Mouse (Mus musculus) limb, embryonic 12.5 days (tissue): ENCODE data around the gene Ehd4. TPM values are rescaled to one million over a fixed set of nuclear protein-coding genes. Genes with fewer than 3 reads are reported as not detected.

Source experiments
- ATAC-seq: fragments of 200-750 bp; cut with Nextera tagmentation; 2 replicates; pipeline ENCODE4 v1.8.0; 2017; ENCODE audit warnings: low read depth, moderate TSS enrichment; ENCODE audit not compliant: insufficient number of reproducible peaks, insufficient read depth, low FRiP score, low TSS enrichment
- H3K27ac ChIP-seq: fragments of 300-500 bp; sonication (generic); 2 replicates; pipeline ENCODE4 v1.5.1; 2016; ENCODE audit warnings: mild to moderate bottlenecking, moderate library complexity
- H3K27me3 ChIP-seq: fragments of 300-500 bp; sonication (generic); 2 replicates; pipeline ENCODE4 v1.6.1; 2016; ENCODE audit warnings: mild to moderate bottlenecking, moderate library complexity
- H3K36me3 ChIP-seq: fragments of 300-500 bp; sonication (generic); 2 replicates; pipeline ENCODE4 v1.6.1; 2016; ENCODE audit warnings: mild to moderate bottlenecking, moderate library complexity
- H3K4me1 ChIP-seq: fragments of 300-500 bp; sonication (generic); replicated peaks from 2 replicates; pipeline ENCODE4 v1.6.1; 2016
- H3K4me2 ChIP-seq: fragments of 300-500 bp; sonication (generic); 2 replicates; pipeline ENCODE4 v1.6.1; 2016; ENCODE audit warnings: mild to moderate bottlenecking, moderate library complexity
- H3K4me3 ChIP-seq: fragments of 300-500 bp; sonication (generic); replicated peaks from 2 replicates; pipeline ENCODE4 v1.5.1; 2016; ENCODE audit warnings: mild to moderate bottlenecking
- H3K9ac ChIP-seq: fragments of 300-500 bp; sonication (generic); replicated peaks from 2 replicates; pipeline ENCODE4 v1.6.1; 2016; ENCODE audit warnings: mild to moderate bottlenecking, moderate library complexity
- H3K9me3 ChIP-seq: fragments of 300-500 bp; sonication (generic); 2 replicates; pipeline ENCODE4 v1.6.1; 2016; ENCODE audit warnings: mild to moderate bottlenecking, moderate library complexity
- WGBS: fragments of 180-500 bp; shearing (Covaris S2); methylation state at CpG from one replicate; pipeline ENCODE4 v1.1.7; 2016; 5-methylcytosine and 5-hydroxymethylcytosine counted together
- polyA plus RNA-seq: library from polyadenylated mRNA; unstranded; fragments of >200 nt; fragmentation: Nextera tagmentation; extraction: Ambion mirVana; gene quantifications from 2 replicates; pipeline ENCODE4 v1.2.1, GENCODE M21; 2016

The Ehd4 gene
- polyA plus RNA-seq, 1 experiment from 2014 or later = 28.2 TPM

DNA sequence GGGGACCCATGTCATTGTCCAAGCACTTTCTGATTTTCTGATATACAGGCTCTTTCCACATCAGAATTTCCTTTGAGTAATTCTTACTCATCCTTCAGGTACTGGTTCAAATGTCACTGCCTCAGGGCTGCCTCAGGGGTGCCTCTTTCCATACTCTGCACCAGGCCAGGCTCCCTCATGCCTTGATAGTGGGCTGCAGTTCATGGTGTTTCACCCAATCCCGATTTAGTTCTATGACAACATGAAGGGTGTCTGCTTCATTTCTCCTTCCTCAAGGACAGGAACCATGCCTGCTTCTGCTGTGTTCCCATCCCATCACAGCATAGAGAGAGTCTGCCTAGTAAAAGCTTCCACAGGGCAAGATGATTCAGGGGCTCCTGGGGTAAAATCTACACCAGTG lies 27.5 kb downstream of the Ehd4 start:
- Histone ChIP-seq H3K9me3 (no peaks in the 10 kb centered on the region), H3K27ac (no peak overlapping the region), H3K27me3 (no peaks in the 10 kb centered on the region), H3K4me2 (no peak overlapping the region), H3K4me1 (peaks cover 28% of the 10 kb centered on the region), H3K4me3 (no peak overlapping the region), H3K9ac (no peak overlapping the region), H3K36me3 (no peaks in the 10 kb centered on the region)
- 89% methylated on average over 1 of the region's 1 CpGs for WGBS
- ATAC-seq = no peak

DNA sequence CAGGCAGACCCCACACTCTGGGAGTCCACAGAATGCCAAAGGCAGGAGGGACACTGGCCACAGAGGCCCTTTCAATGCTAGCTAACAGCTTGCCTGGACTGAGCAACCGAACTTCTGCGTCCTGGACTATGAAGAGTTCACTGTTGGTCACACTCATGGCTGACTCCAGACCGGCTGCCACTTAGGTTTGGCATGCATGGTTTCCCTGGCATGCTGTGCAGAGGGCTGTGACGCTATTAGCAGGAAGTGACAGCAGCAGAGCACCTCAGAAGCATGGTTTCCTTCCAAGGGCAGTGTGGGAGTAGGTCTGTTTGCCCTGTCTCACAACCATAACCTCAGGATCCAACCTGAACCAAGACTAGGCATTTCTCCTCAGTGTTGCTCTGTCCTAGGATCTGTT lies 28.0 kb downstream of the Ehd4 start:
- no peaks in the 10 kb centered on the region for H3K36me3 ChIP-seq
- H3K27me3 ChIP-seq = no peaks in the 10 kb centered on the region
- peak overlapping the region; percentile 12; the same call in 1 of the 2 replicates for H3K27ac ChIP-seq
- no peak overlapping the region for H3K4me2 ChIP-seq
- H3K4me1 ChIP-seq = peaks cover 28% of the 10 kb centered on the region
- no peak overlapping the region for H3K9ac ChIP-seq
- no peaks in the 10 kb centered on the region for H3K9me3 ChIP-seq
- WGBS = 88% methylated on average over 4 of the region's 4 CpGs
- no peak overlapping the region for H3K4me3 ChIP-seq
- no peak for ATAC-seq

DNA sequence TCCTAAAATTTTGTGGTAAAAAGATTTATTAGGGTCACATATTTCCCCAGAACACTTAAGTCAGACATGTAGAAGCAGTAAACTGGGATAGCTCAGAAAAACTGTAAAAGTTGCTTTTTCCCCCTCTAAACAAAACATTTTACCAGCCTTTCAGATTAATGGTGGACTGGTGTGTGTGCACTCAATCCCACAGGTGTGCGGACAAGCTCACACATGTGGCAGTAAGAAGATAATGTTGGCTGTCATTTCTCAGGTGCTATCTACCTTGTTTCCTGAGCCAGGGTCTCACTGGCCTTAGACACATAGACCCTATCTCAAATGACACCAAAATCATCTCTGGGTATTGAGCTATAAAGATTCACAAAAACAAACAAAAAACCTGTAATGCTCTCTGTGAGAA lies 28.9 kb downstream of the Ehd4 start:
- H3K36me3 ChIP-seq = no peaks in the 10 kb centered on the region
- H3K9ac ChIP-seq = no peak overlapping the region
- no peaks in the 10 kb centered on the region for H3K9me3 ChIP-seq
- no peaks in the 10 kb centered on the region for H3K27me3 ChIP-seq
- H3K4me2 ChIP-seq = no peak overlapping the region
- peaks cover 28% of the 10 kb centered on the region for H3K4me1 ChIP-seq
- ATAC-seq = no peak
- H3K27ac ChIP-seq = no peak overlapping the region
- H3K4me3 ChIP-seq = no peak overlapping the region
- WGBS = 94% methylated on average over 1 of the region's 1 CpGs

DNA sequence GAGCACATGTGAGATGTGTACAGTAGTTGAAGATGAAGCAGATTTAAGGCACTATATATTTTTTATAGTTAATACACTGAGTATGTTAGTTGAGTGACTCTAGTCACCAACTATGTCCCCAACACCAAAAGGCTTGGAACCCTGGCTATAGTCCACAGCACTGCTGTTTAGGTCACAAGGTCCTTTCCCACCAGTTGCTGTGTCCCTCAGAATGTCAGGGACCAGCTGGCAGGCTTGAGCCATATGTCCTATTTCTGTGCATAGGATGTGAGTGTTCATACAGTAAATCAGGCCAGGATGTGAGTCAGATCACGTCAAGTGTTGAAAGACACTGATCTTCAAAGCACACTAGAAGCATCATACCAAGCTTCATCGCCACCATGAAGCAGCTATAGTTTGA lies 29.5 kb downstream of the Ehd4 start:
- ATAC-seq = no peak
- Histone ChIP-seq H3K4me1 (peaks cover 28% of the 10 kb centered on the region), H3K36me3 (no peaks in the 10 kb centered on the region), H3K27me3 (no peaks in the 10 kb centered on the region), H3K4me3 (no peak overlapping the region), H3K27ac (no peak overlapping the region), H3K4me2 (no peak overlapping the region), H3K9me3 (no peaks in the 10 kb centered on the region), H3K9ac (no peak overlapping the region)
- 88% methylated on average over 2 of the region's 2 CpGs for WGBS

DNA sequence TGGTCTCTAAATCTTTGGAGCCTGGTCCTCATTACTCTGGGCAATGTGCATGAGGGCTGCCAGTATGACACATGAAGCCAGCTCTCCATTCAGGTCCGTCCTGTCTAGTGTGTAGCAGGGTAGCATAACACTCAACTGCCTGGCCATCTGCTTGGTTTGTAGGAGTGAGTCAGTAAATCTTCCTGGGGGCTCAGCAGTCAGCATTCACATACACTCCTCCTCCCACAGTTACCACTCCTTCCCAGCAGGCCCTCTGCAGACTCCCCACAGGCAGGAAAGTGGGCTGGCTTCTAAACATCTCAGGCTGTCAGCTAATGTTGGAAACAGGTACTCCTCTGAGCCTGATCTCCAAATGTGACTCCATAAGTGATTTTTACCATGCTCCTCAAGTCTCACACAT lies 30.3 kb downstream of the Ehd4 start:
- ATAC-seq = peak; percentile 68; the same call in 1 of the 2 replicates
- peaks cover 28% of the 10 kb centered on the region for H3K4me1 ChIP-seq
- H3K36me3 ChIP-seq = no peaks in the 10 kb centered on the region
- no peak overlapping the region for H3K4me3 ChIP-seq
- no peak overlapping the region for H3K9ac ChIP-seq
- 6% methylated on average over 1 of the region's 1 CpGs for WGBS
- no peaks in the 10 kb centered on the region for H3K9me3 ChIP-seq
- 0 out of 2 replicates have a peak overlapping the region, but pooled peaks have one; percentile 19 for H3K27ac ChIP-seq
- no peaks in the 10 kb centered on the region for H3K27me3 ChIP-seq
- no peak overlapping the region for H3K4me2 ChIP-seq

DNA sequence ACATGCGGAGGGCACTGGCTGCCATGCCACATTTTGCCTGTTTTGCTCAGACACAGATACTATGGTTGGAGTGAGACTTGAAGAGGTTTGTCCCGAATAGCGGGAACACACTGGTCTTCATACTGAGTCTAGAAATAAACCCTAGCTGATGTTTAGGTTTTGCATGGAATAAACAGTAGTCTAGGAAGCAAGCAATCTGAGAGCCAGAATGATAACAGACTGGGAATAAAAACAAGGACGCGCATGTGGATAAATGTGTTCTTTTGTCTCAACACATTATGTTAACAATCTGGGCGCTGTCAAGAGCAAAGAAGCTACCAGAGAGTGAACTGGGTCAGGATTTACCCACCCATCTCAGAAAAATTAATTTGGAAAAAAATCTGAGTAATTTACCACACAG lies 31.4 kb downstream of the Ehd4 start:
- Histone ChIP-seq H3K36me3 (no peaks in the 10 kb centered on the region), H3K4me1 (peaks cover 19% of the 10 kb centered on the region), H3K9me3 (no peaks in the 10 kb centered on the region), H3K4me2 (no peak overlapping the region), H3K27me3 (no peaks in the 10 kb centered on the region), H3K4me3 (no peak overlapping the region), H3K9ac (no peak overlapping the region), H3K27ac (no peak overlapping the region)
- ATAC-seq = no peak
- WGBS = 94% methylated on average over 6 of the region's 6 CpGs

DNA sequence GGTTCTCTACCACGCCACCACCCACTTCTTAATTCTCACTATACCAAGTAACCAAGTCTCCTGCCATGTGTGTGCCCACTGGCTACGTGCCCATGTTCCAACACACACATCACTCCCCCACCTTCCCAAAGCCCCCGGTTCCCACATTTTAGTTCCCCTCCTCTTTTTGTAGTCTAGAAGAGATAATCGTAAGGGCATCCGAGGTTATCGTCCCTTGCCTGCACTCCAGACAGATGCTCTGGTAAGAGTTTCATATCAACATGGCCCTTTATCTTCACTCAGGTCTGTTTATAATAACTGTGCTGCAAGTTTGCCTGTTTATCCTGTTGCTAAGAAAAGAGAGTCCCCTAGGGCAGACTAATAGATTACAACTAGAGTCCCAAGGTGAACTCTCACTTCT lies 37.1 kb downstream of the Ehd4 start:
- no peak for ATAC-seq
- WGBS = 93% methylated on average over 6 of the region's 6 CpGs

DNA sequence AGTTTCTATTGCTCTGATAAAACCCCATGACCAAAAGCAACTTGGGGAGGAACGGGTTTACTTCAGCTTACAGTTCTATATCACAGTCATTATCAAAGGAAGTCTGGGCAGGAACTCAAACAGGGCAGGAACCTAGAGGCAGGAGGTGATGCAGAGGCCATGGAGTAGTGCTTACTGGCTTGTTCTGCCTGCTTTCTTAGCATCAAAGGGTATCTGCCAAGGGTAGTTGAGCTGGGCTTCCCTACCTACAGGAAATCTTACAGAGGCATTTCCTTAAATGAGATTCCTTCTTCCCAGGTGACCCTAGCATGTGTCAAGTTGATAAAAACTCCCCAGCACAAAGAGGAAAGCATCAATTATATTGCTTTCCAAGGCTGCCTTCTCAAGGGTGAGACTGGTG lies 38.0 kb downstream of the Ehd4 start:
- Histone ChIP-seq H3K4me1 (no peaks in the 10 kb centered on the region; the same call in 1 of the 2 replicates), H3K27ac (no peak overlapping the region), H3K36me3 (no peaks in the 10 kb centered on the region), H3K9me3 (no peaks in the 10 kb centered on the region), H3K4me3 (no peak overlapping the region), H3K27me3 (no peaks in the 10 kb centered on the region), H3K4me2 (no peak overlapping the region), H3K9ac (no peak overlapping the region)
- ATAC-seq = no peak
- WGBS = 71% methylated on average over 1 of the region's 1 CpGs

More for the DNA sequence above, 37.1 kb downstream of the Ehd4 start:
- Histone ChIP-seq H3K4me2 (no peak overlapping the region), H3K27me3 (no peaks in the 10 kb centered on the region), H3K4me3 (no peak overlapping the region), H3K36me3 (no peaks in the 10 kb centered on the region), H3K9me3 (no peaks in the 10 kb centered on the region), H3K4me1 (peaks cover 5% of the 10 kb centered on the region), H3K9ac (no peak overlapping the region), H3K27ac (no peak overlapping the region)

DNA sequence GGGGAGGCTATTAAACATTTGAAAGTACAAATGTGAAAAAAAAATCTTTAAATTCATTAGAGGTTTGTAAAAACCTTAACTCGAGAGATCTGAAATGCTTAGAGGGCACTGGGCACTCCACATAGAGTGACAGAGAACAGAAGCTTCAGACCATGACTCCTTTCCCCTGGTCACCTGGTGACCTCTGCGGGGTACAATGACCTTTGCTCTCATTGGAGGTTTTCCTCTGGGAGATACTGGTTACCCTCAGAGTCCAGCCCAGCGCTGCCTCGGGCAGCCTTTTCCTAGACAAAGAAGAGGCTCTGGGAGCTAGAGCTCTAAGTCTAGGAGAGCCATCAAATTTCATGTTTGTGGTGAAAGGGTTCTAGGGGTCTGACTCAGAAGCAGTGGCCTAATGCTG lies 39.4 kb downstream of the Ehd4 start:
- 79% methylated on average over 4 of the region's 4 CpGs for WGBS
- no peaks in the 10 kb centered on the region; the same call in 1 of the 2 replicates for H3K4me1 ChIP-seq
- H3K9me3 ChIP-seq = no peaks in the 10 kb centered on the region
- no peak for ATAC-seq
- H3K36me3 ChIP-seq = no peaks in the 10 kb centered on the region
- no peak overlapping the region for H3K9ac ChIP-seq
- no peak overlapping the region for H3K4me3 ChIP-seq
- H3K27me3 ChIP-seq = no peaks in the 10 kb centered on the region
- no peak overlapping the region for H3K27ac ChIP-seq
- H3K4me2 ChIP-seq = no peak overlapping the region

DNA sequence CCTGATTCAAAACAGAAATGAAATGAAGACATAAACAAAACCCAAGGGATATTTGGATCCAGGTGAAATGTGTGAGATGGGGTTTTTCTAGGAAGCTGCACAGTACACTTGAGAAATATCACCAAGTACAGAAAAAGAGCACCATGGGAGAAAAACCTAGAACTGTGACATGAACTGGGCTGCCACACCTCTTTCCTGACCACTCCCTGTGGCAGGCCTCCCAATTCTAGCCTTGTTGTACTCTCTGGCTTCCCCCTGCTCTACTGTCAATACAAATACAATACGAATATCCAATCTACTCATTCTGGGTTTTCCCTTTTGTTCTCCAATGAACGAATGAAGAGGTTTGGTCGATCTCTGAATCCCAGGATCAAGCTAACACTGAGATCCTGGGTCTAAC lies 40.4 kb downstream of the Ehd4 start:
- Histone ChIP-seq H3K27me3 (no peaks in the 10 kb centered on the region), H3K9ac (no peak overlapping the region), H3K27ac (no peak overlapping the region), H3K4me2 (no peak overlapping the region), H3K4me3 (no peak overlapping the region), H3K36me3 (no peaks in the 10 kb centered on the region), H3K4me1 (no peaks in the 10 kb centered on the region; the same call in 1 of the 2 replicates), H3K9me3 (no peaks in the 10 kb centered on the region)
- no peak for ATAC-seq
- 92% methylated on average over 3 of the region's 3 CpGs for WGBS

DNA sequence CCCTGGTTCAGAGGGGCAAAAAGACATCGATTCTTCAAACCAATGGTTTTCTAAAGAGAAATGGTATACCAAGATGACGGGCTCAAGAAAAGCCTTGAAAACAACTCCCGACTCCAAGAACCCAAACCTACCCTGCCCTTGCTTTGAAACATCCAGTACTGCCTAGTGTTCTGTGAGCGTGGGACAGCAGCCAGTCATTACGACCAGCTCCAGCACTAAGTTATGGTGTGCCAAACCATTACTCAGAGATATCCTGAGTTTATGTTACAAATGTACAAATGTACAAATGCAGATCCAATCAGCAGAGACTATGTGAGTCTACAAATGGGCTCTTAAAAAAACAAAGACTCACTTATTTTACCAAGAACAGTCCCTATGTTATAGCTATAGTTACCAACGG lies 40.9 kb downstream of the Ehd4 start:
- no peaks in the 10 kb centered on the region for H3K36me3 ChIP-seq
- no peak overlapping the region for H3K27ac ChIP-seq
- no peak overlapping the region for H3K4me3 ChIP-seq
- H3K9ac ChIP-seq = no peak overlapping the region
- WGBS = 84% methylated on average over 6 of the region's 6 CpGs
- ATAC-seq = no peak
- no peaks in the 10 kb centered on the region for H3K9me3 ChIP-seq
- no peaks in the 10 kb centered on the region; the same call in 1 of the 2 replicates for H3K4me1 ChIP-seq
- H3K27me3 ChIP-seq = no peaks in the 10 kb centered on the region
- H3K4me2 ChIP-seq = no peak overlapping the region

DNA sequence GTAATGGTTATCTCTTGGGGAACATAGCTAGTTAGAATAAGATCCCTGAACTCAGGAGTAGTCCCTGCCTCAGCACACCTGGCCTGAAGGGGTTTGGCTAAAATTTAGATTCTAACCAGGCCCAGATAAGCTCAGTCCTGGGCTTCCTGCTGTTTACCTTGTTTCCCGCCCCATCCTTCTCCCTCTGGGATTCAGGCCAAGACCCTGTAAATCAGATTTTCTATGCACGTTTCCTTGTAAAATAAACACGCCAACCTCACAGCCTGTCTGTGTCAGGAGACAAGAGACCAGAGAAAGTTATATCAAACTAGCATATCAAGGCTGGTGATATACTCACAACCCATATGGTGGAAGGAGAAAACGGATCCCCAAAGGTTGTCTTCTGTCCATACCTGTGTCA lies 42.8 kb downstream of the Ehd4 start:
- Histone ChIP-seq H3K27ac (no peak overlapping the region), H3K27me3 (no peaks in the 10 kb centered on the region), H3K9me3 (no peaks in the 10 kb centered on the region), H3K4me2 (no peak overlapping the region), H3K4me3 (no peak overlapping the region), H3K36me3 (no peaks in the 10 kb centered on the region), H3K4me1 (no peaks in the 10 kb centered on the region; the same call in 1 of the 2 replicates), H3K9ac (no peak overlapping the region)
- ATAC-seq = no peak
- 74% methylated on average over 4 of the region's 4 CpGs for WGBS
